Mouse (Mus musculus) MEL (cell line): ENCODE measurements at regions not wholly inside any gene's neighbourhood (a gene's known extent, or its start where the extent isn't known, plus 50 kb on each side); places are given as distances from the start of the nearest gene placed in this dataset.

Experiments used
- DNase-seq: peaks from one replicate; pipeline ENCODE4 v3.0.0; 2011; ENCODE audit warnings: low read depth, low spot score
- H3K27ac ChIP-seq: 2 replicates; pipeline ENCODE4 v1.5.1; 2012; ENCODE audit warnings: low read depth, mild to moderate bottlenecking, control low read depth, low read length, moderate library complexity; ENCODE audit not compliant: control insufficient read depth
- H3K27me3 ChIP-seq, 2 experiments: fragments of 150-350 bp in 1 of 2; sonication (generic) in 1 of 2; 2 replicates each; pipeline ENCODE4 v1.6.1; 2012; ENCODE audit warnings: low read length in 2 of 2, mild to moderate bottlenecking in 2 of 2, improper control_type of control experiment in 1 of 2, moderate library complexity in 1 of 2; ENCODE audit not compliant: insufficient read depth in 2 of 2, control insufficient read depth in 1 of 2
- H3K36me3 ChIP-seq, 2 experiments: 2 replicates each; pipeline ENCODE4 v1.6.1; 2012 to 2014; ENCODE audit warnings: low read length in 2 of 2, improper control_type of control experiment in 1 of 2, inconsistent platforms in 1 of 2, mild to moderate bottlenecking in 1 of 2; ENCODE audit not compliant: insufficient read depth in 2 of 2, control insufficient read depth in 1 of 2
- H3K4me1 ChIP-seq, 2 experiments: fragments of 150-350 bp in 1 of 2; sonication (generic) in 1 of 2; 2 replicates each; pipeline ENCODE4 v1.6.1; 2012; ENCODE audit warnings: low read length in 2 of 2, improper control_type of control experiment in 1 of 2, mild to moderate bottlenecking in 1 of 2; ENCODE audit not compliant: insufficient read depth in 2 of 2, control insufficient read depth in 1 of 2
- H3K4me3 ChIP-seq, 2 experiments: fragments of 150-350 bp in 1 of 2; sonication (generic) in 1 of 2; 2 replicates each; pipeline ENCODE4 v1.5.1; 2012; ENCODE audit warnings: low read depth in 2 of 2, low read length in 2 of 2, mild to moderate bottlenecking in 2 of 2, moderate library complexity in 2 of 2, control low read depth in 1 of 2, improper control_type of control experiment in 1 of 2; ENCODE audit not compliant: control insufficient read depth in 1 of 2, insufficient read depth in 1 of 2
- H3K79me2 ChIP-seq: 2 replicates; pipeline ENCODE4 v1.6.1; 2012; ENCODE audit warnings: mild to moderate bottlenecking, low read length, moderate library complexity; ENCODE audit not compliant: control insufficient read depth, poor library complexity, insufficient read depth
- H3K9ac ChIP-seq: 2 replicates; pipeline ENCODE4 v1.6.1; 2012; ENCODE audit warnings: low read depth, mild to moderate bottlenecking, control low read depth, low read length, moderate library complexity; ENCODE audit not compliant: control insufficient read depth, poor library complexity, severe bottlenecking
- H3K9me3 ChIP-seq: fragments of 150-350 bp; sonication (generic); replicated peaks from 2 replicates; pipeline ENCODE4 v1.6.1; 2012; ENCODE audit warnings: mild to moderate bottlenecking, low read length, improper control_type of control experiment, moderate library complexity; ENCODE audit not compliant: insufficient read depth
- BHLHE40 ChIP-seq: IDR thresholded peaks from 2 replicates; pipeline ENCODE4 v1.6.1; 2012; ENCODE audit warnings: low read depth, mild to moderate bottlenecking, inconsistent platforms, low read length, improper control_type of control experiment, borderline replicate concordance
- E2F4 ChIP-seq: IDR thresholded peaks from 2 replicates; pipeline ENCODE4 v1.6.1; 2011; ENCODE audit warnings: low read depth, low read length, improper control_type of control experiment, borderline replicate concordance
- ETS1 ChIP-seq: IDR thresholded peaks from 2 replicates; pipeline ENCODE4 v1.6.1; 2012; ENCODE audit warnings: low read depth, mild to moderate bottlenecking, inconsistent platforms, low read length, improper control_type of control experiment, moderate library complexity
- HCFC1 ChIP-seq: IDR thresholded peaks from 2 replicates; pipeline ENCODE4 v1.6.1; 2012; ENCODE audit warnings: low read depth, mild to moderate bottlenecking, inconsistent platforms, low read length, improper control_type of control experiment, moderate library complexity
- JUND ChIP-seq: IDR thresholded peaks from 2 replicates; pipeline ENCODE4 v1.6.1; 2011; ENCODE audit warnings: low read depth, mild to moderate bottlenecking, improper control_type of control experiment, low read length
- MAFK ChIP-seq: IDR thresholded peaks from 2 replicates; pipeline ENCODE4 v1.6.1; 2011; ENCODE audit warnings: low read depth, mild to moderate bottlenecking, low read length, improper control_type of control experiment, borderline replicate concordance
- MAX ChIP-seq: IDR thresholded peaks from 2 replicates; pipeline ENCODE4 v1.6.1; 2011; ENCODE audit warnings: low read length, improper control_type of control experiment
- MAZ ChIP-seq: IDR thresholded peaks from 2 replicates; pipeline ENCODE4 v1.6.1; 2012; ENCODE audit warnings: low read depth, mild to moderate bottlenecking, inconsistent platforms, low read length, improper control_type of control experiment
- MEF2A ChIP-seq: IDR thresholded peaks from 2 replicates; pipeline ENCODE4 v1.6.1; 2014; ENCODE audit warnings: low read depth, mild to moderate bottlenecking, inconsistent platforms, low read length, improper control_type of control experiment; ENCODE audit not compliant: poor library complexity, insufficient replicate concordance, severe bottlenecking; ENCODE audit errors: extremely low read depth
- MYB ChIP-seq: IDR thresholded peaks from 2 replicates; pipeline ENCODE4 v1.6.1; 2011; ENCODE audit warnings: mild to moderate bottlenecking, low read depth, low read length, improper control_type of control experiment
- NELFE ChIP-seq: IDR thresholded peaks from 2 replicates; pipeline ENCODE4 v1.6.1; 2011; ENCODE audit warnings: low read depth, low read length, improper control_type of control experiment
- NRF1 ChIP-seq: IDR thresholded peaks from 2 replicates; pipeline ENCODE4 v1.6.1; 2014; ENCODE audit warnings: low read depth, mild to moderate bottlenecking, inconsistent platforms, low read length, improper control_type of control experiment, moderate library complexity; ENCODE audit not compliant: poor library complexity, insufficient read depth, severe bottlenecking
- POLR2AphosphoS2 ChIP-seq: IDR thresholded peaks from 2 replicates; pipeline ENCODE4 v1.6.1; 2011; ENCODE audit warnings: low read length, improper control_type of control experiment
- POLR2AphosphoS5 ChIP-seq: IDR thresholded peaks from 2 replicates; pipeline ENCODE4 v1.6.1; 2012; ENCODE audit warnings: low read depth, borderline replicate concordance, mild to moderate bottlenecking, inconsistent platforms, low read length, moderate library complexity, mixed read lengths
- RCOR1 ChIP-seq: IDR thresholded peaks from 2 replicates; pipeline ENCODE4 v1.6.1; 2012; ENCODE audit warnings: low read depth, mild to moderate bottlenecking, inconsistent platforms, low read length, improper control_type of control experiment
- TAL1 ChIP-seq: IDR thresholded peaks from 2 replicates; pipeline ENCODE4 v1.6.1; 2012; ENCODE audit warnings: mild to moderate bottlenecking, inconsistent platforms, low read length, moderate library complexity, mixed read lengths
- TBP ChIP-seq: IDR thresholded peaks from 2 replicates; pipeline ENCODE4 v1.8.0; 2011; ENCODE audit warnings: low read depth, low read length, improper control_type of control experiment
- TCF12 ChIP-seq: IDR thresholded peaks from 2 replicates; pipeline ENCODE4 v1.6.1; 2014; ENCODE audit warnings: low read depth, mild to moderate bottlenecking, inconsistent platforms, low read length, improper control_type of control experiment, moderate library complexity
- USF1 ChIP-seq: IDR thresholded peaks from 2 replicates; pipeline ENCODE4 v1.6.1; 2014; ENCODE audit warnings: low read depth, mild to moderate bottlenecking, inconsistent platforms, low read length, improper control_type of control experiment, moderate library complexity
- ZKSCAN1 ChIP-seq: IDR thresholded peaks from 2 replicates; pipeline ENCODE4 v1.6.1; 2012; ENCODE audit warnings: low read depth, mild to moderate bottlenecking, inconsistent platforms, low read length, improper control_type of control experiment, moderate library complexity
- ZMIZ1 ChIP-seq: IDR thresholded peaks from 2 replicates; pipeline ENCODE4 v1.6.1; 2012; ENCODE audit warnings: low read depth, mild to moderate bottlenecking, inconsistent platforms, low read length, improper control_type of control experiment, moderate library complexity

DNA sequence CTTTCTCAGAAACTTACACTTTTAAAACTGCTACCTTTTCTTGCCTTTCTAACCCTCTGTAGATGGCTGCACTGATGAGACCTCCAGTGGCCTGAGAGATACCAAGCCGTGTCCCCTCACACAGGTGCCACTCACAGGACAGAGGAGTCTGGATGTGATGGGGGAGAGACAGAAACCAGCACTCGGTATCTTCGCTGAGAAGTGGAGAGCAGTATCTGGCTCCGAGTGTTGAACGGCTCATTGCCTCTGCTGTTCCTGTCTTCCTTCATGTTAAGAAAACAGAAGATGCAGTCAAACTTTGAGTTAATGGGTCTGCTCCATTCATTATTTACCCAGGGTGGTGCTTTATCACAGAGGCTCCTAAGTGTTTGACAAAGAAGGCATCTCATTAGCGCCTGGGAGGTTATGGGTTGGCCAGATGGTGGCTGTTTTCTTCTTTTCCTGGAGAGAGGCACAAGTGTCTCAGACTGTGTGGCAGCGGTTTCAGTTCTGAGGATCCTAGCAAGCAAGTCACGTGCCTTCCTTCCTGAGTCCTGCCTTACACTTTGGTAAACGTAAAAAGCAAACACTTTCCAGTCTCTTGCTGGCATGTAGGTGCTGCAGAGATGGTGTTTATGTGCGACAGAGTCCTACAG is 248.6 kb downstream of the Sec16b start:
- Histone ChIP-seq H3K79me2 (no peaks in the 10 kb centered on the region), H3K4me1 (no peaks in the 10 kb centered on the region), H3K9me3 (no peaks in the 10 kb centered on the region), H3K27ac (no peak overlapping the region), H3K9ac (no peak overlapping the region), H3K27me3 (no peaks in the 10 kb centered on the region), H3K4me3 (no peak overlapping the region), H3K36me3 (no peaks in the 10 kb centered on the region)
- DNase-seq: no peak
- no peak for TF ChIP-seq MEF2A
- no peak for TF ChIP-seq E2F4
- no peak for TF ChIP-seq POLR2AphosphoS2
- no peak for TF ChIP-seq JUND
- TF ChIP-seq HCFC1: no peak

DNA sequence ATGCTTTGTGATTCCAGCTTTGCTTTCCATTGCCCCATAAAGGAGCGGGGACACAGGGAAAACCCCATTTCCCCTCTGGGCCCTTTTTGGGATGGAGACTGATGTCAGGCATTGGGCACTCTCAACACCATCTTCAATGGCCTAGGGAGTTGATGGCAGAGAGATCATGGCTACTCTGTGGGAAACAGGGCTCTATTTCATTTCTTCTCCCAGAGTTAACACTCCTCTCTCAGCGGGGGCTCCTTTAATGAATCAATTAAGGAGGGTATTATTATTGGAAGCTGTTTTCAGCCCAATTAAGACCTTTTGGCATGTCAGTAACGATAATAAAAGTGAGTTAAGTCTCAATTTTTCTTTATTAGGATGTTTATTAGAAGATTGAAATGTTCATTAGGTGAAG is 250.4 kb downstream of the Sec16b start:
- H3K9ac ChIP-seq: no peak overlapping the region
- TF ChIP-seq JUND (no peak), MAX (no peak), MYB (no peak), MEF2A (no peak), USF1 (no peak), ZKSCAN1 (no peak), ETS1 (no peak), MAFK (no peak), NELFE (no peak), POLR2AphosphoS2 (no peak), POLR2AphosphoS5 (no peak), NRF1 (no peak), ZMIZ1 (no peak), TCF12 (no peak), TBP (no peak), BHLHE40 (no peak), TAL1 (no peak), MAZ (no peak), RCOR1 (no peak)
- TF ChIP-seq, all 39 proteins: peak for 0
- Histone ChIP-seq H3K4me1 (no peaks in the 10 kb centered on the region), H3K27me3 (no peaks in the 10 kb centered on the region), H3K4me3 (no peak overlapping the region), H3K79me2 (no peaks in the 10 kb centered on the region), H3K27ac (no peak overlapping the region), H3K36me3 (no peaks in the 10 kb centered on the region), H3K9me3 (no peaks in the 10 kb centered on the region)
- DNase-seq: no peak
